Mouse (Mus musculus): ENCODE results near the gene Otor. TPM values are rescaled to one million over a fixed set of nuclear protein-coding genes. Genes with fewer than 3 reads are reported as not detected.

Otor gene
- polyA plus RNA-seq, 1 experiment: not detected

DNA sequence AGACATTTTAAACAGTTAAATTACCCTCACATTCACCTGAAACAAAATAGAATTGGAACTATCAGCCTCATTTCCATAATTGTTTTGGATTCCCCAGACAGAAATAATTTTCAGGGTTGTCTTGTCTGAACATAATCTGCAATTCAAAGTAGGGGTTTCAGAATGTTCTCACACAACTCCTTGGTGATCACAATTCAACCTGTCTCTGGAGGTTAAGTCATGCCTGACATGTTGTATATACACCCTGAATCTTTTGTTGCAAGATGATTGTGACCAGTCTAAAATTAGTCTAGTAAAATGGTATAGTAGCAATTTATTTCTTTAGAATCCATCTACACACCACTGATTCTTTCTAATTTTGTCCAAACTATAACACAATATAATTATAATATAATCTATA lies 23.0 kb upstream of the Otor start:
- TF ChIP-seq CTCF (IDR thresholded peaks at IDR 0.05; ENCODE audit: control insufficient read depth, insufficient read depth, insufficient replicate concordance, low read depth, low read length) (no peak), POLR2A (IDR thresholded peaks at IDR 0.05; ENCODE audit: control insufficient read depth, low read depth, low read length) (no peak)
- Histone ChIP-seq H3K4me3 (ENCODE audit: control insufficient read depth, low read depth, low read length) (no peak overlapping the region), H3K27ac (ENCODE audit: control insufficient read depth, insufficient read depth, low read depth, low read length) (no peak overlapping the region), H3K36me3 (ENCODE audit: control insufficient read depth, insufficient read depth, low read length) (no peaks in the 10 kb centered on the region), H3K27me3 (ENCODE audit: control insufficient read depth, insufficient read depth, low read length) (no peaks in the 10 kb centered on the region), H3K4me1 (ENCODE audit: control insufficient read depth, insufficient read depth, low read length) (no peaks in the 10 kb centered on the region)

GRCm38 (mm10) chr2:143056736-143057135 lies 21.5 kb upstream of the Otor start:
- H3K27ac ChIP-seq (ENCODE audit: control insufficient read depth, insufficient read depth, low read depth, low read length): no peak overlapping the region
- H3K4me3 ChIP-seq (ENCODE audit: control insufficient read depth, low read depth, low read length): no peak overlapping the region
- no peaks in the 10 kb centered on the region for H3K27me3 ChIP-seq (ENCODE audit: control insufficient read depth, insufficient read depth, low read length)
- TF ChIP-seq POLR2A (IDR thresholded peaks at IDR 0.05; ENCODE audit: control insufficient read depth, low read depth, low read length) (no peak), CTCF (IDR thresholded peaks at IDR 0.05; ENCODE audit: control insufficient read depth, insufficient read depth, insufficient replicate concordance, low read depth, low read length) (no peak)
- H3K4me1 ChIP-seq (ENCODE audit: control insufficient read depth, insufficient read depth, low read length): no peaks in the 10 kb centered on the region
- H3K36me3 ChIP-seq (ENCODE audit: control insufficient read depth, insufficient read depth, low read length): no peaks in the 10 kb centered on the region

GRCm38 (mm10) chr2:143062432-143062811 lies 15.9 kb upstream of the Otor start:
- H3K27ac ChIP-seq (ENCODE audit: control insufficient read depth, insufficient read depth, low read depth, low read length): peak overlapping the region; percentile 32; the same call in 1 of the 2 replicates
- H3K4me1 ChIP-seq (ENCODE audit: control insufficient read depth, insufficient read depth, low read length): peaks cover 3% of the 10 kb centered on the region
- H3K27me3 ChIP-seq (ENCODE audit: control insufficient read depth, insufficient read depth, low read length): no peaks in the 10 kb centered on the region
- H3K4me3 ChIP-seq (ENCODE audit: control insufficient read depth, low read depth, low read length): peak overlapping the region; percentile 97
- TF ChIP-seq CTCF (IDR thresholded peaks at IDR 0.05; ENCODE audit: control insufficient read depth, insufficient read depth, insufficient replicate concordance, low read depth, low read length) (no peak), POLR2A (IDR thresholded peaks at IDR 0.05; ENCODE audit: control insufficient read depth, low read depth, low read length) (no peak)
- no peaks in the 10 kb centered on the region for H3K36me3 ChIP-seq (ENCODE audit: control insufficient read depth, insufficient read depth, low read length)

DNA sequence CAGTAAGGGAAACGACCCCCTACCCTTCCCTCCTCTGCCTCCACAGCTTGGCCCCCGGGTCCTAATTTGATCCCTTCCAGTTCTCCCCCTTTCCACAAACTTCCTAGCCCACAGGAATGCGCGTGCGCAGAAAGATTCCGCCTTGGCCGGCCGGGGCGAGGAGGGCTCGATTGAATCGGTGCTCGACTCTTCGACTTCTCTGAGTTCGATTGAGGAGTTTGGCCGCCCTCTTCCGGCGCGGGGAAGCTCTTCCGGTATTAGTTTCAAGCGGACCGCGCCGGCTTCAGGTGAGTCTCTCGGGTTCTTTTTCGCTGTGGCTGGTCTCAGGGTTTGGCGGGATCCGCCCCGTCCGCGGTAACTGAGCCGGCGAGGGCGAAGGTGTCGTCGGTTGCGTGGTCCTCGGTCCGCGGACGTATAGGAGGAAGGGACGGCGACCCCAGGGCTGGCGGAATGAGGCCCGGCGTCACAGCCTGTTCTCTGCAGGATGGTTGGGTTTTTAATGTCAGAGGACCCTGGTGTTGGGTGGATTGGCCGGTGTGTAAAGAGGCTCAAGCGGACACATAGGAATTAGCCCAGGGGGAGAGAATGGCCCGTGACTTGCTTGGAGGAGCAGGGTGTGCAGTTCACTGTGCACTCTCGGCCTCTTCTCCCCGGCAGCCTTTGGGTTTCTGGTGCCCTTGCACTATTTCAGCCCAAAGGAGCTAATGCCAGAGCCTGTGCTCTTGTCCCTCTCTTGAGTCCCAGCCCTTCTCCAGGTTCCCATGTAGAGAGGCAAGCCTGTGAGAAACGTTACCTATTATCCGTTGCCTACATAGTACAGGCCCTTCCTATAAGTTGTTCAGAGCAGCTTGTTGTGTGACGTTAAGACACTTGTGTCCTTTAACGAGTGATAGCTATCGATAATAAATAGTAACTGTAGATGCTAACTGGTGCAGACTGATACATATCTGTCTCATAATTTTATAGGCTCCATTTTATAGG lies 15.2 kb upstream of the Otor start, which contains the start of gene Snrpb2:
TSS of gene Snrpb2 (plus strand) at position 228 of the 981 bp plus-strand sequence.
- Histone ChIP-seq H3K27me3 (ENCODE audit: control insufficient read depth, insufficient read depth, low read length) (no peaks in the 10 kb centered on the region), H3K27ac (ENCODE audit: control insufficient read depth, insufficient read depth, low read depth, low read length) (peak within 1 kb of the TSS; percentile 80)

GRCm38 (mm10) chr2:143065914-143066313 lies 12.4 kb upstream of the Otor start:
- no peaks in the 10 kb centered on the region for H3K27me3 ChIP-seq (ENCODE audit: control insufficient read depth, insufficient read depth, low read length)
- H3K4me3 ChIP-seq (ENCODE audit: control insufficient read depth, low read depth, low read length): no peak overlapping the region
- peaks cover 3% of the 10 kb centered on the region for H3K4me1 ChIP-seq (ENCODE audit: control insufficient read depth, insufficient read depth, low read length)
- H3K27ac ChIP-seq (ENCODE audit: control insufficient read depth, insufficient read depth, low read depth, low read length): no peak overlapping the region
- no peaks in the 10 kb centered on the region for H3K36me3 ChIP-seq (ENCODE audit: control insufficient read depth, insufficient read depth, low read length)
- TF ChIP-seq CTCF (IDR thresholded peaks at IDR 0.05; ENCODE audit: control insufficient read depth, insufficient read depth, insufficient replicate concordance, low read depth, low read length): no peak
- no peak for TF ChIP-seq POLR2A (IDR thresholded peaks at IDR 0.05; ENCODE audit: control insufficient read depth, low read depth, low read length)

More for the DNA sequence above, 15.2 kb upstream of the Otor start, which contains the start of gene Snrpb2:
- Histone ChIP-seq H3K4me3 (ENCODE audit: control insufficient read depth, low read depth, low read length) (peak within 1 kb of the TSS; percentile 97), H3K36me3 (ENCODE audit: control insufficient read depth, insufficient read depth, low read length) (no peaks in the 10 kb centered on the region), H3K4me1 (ENCODE audit: control insufficient read depth, insufficient read depth, low read length) (peaks cover 3% of the 10 kb centered on the region)
- no peak for TF ChIP-seq CTCF (IDR thresholded peaks at IDR 0.05; ENCODE audit: control insufficient read depth, insufficient read depth, insufficient replicate concordance, low read depth, low read length)
- peak; percentile 57 for TF ChIP-seq POLR2A (IDR thresholded peaks at IDR 0.05; ENCODE audit: control insufficient read depth, low read depth, low read length)

- no peak for TF ChIP-seq POLR2A (IDR thresholded peaks at IDR 0.05; ENCODE audit: control insufficient read depth, low read depth, low read length)
- TF ChIP-seq CTCF (IDR thresholded peaks at IDR 0.05; ENCODE audit: control insufficient read depth, insufficient read depth, insufficient replicate concordance, low read depth, low read length): no peak
- no peaks in the 10 kb centered on the region for H3K4me1 ChIP-seq (ENCODE audit: control insufficient read depth, insufficient read depth, low read length)
- H3K27me3 ChIP-seq (ENCODE audit: control insufficient read depth, insufficient read depth, low read length): no peaks in the 10 kb centered on the region
- H3K27ac ChIP-seq (ENCODE audit: control insufficient read depth, insufficient read depth, low read depth, low read length): no peak overlapping the region
- no peaks in the 10 kb centered on the region for H3K36me3 ChIP-seq (ENCODE audit: control insufficient read depth, insufficient read depth, low read length)
- H3K4me3 ChIP-seq (ENCODE audit: control insufficient read depth, low read depth, low read length): no peak overlapping the region
Measured at GRCm38 (mm10) chr2:143081693-143082092, 3.4 kb downstream of the Otor start.

- Histone ChIP-seq H3K4me3 (ENCODE audit: control insufficient read depth, low read depth, low read length) (no peak overlapping the region), H3K4me1 (ENCODE audit: control insufficient read depth, insufficient read depth, low read length) (no peaks in the 10 kb centered on the region), H3K27me3 (ENCODE audit: control insufficient read depth, insufficient read depth, low read length) (no peaks in the 10 kb centered on the region), H3K27ac (ENCODE audit: control insufficient read depth, insufficient read depth, low read depth, low read length) (no peak overlapping the region), H3K36me3 (ENCODE audit: control insufficient read depth, insufficient read depth, low read length) (no peaks in the 10 kb centered on the region)
- no peak for TF ChIP-seq CTCF (IDR thresholded peaks at IDR 0.05; ENCODE audit: control insufficient read depth, insufficient read depth, insufficient replicate concordance, low read depth, low read length)
- no peak for TF ChIP-seq POLR2A (IDR thresholded peaks at IDR 0.05; ENCODE audit: control insufficient read depth, low read depth, low read length)
Measured at GRCm38 (mm10) chr2:143084852-143085397, 6.7 kb downstream of the Otor start.

Measured in testis, adult 2 months (tissue).